Mouse (Mus musculus) inflammation-experienced regulatory T-cells, adult 6 months (primary cell): ENCODE data around the gene Trpv2. TPM values are rescaled to one million over a fixed set of nuclear protein-coding genes. Genes with fewer than 3 reads are reported as not detected.
"Not testable (repeated sequence)": the region's sequence is repeated elsewhere in the genome, so short reads cannot be mapped to it uniquely, and the experiment has no call there.

Source experiments
- ATAC-seq: one replicate; pipeline ENCODE4 v1.8.0; 2017
- polyA plus RNA-seq, 3 experiments: library from polyadenylated mRNA; unstranded; fragments of 100-300 nt; shearing (Covaris generic); gene quantifications; one replicate each; pipeline ENCODE4 v1.2.1; 2017

Gene Trpv2
- polyA plus RNA-seq, 3 experiments from 2014 or later: 73.0 to 108 (median 73.7) TPM

- not testable (repeated sequence) for ATAC-seq
These were observed 75.5 kb downstream of the Trpv2 start for GRCm38 (mm10) chr11:62649803-62650202.

Other genes starting within 250 kb of the Trpv2 start
- gene Pigl, start 116.0 kb upstream of the Trpv2 start, polyA plus RNA-seq: 10 to 100 TPM in 2 of 3 experiments, 1 to 10 TPM in 1; 5.6 to 12.4 (median 11.5) TPM
- gene Ncor1, start 115.9 kb upstream of the Trpv2 start, polyA plus RNA-seq: 100 to 1,000 TPM; 165 to 215 (median 193) TPM
- 1 to 10 TPM in 1 of 3 experiments, under 1 TPM in 1, not detected in 1; 0.40 to 2.0 TPM for gene Cenpv, start 35.2 kb upstream of the Trpv2 start, polyA plus RNA-seq
- gene Ubb, start 23.3 kb upstream of the Trpv2 start, polyA plus RNA-seq: 1,000 to 10,000 TPM; 5,207 to 7,023 (median 5,768) TPM
- gene Lrrc75a, start 74.0 kb downstream of the Trpv2 start, polyA plus RNA-seq: 1 to 10 TPM; 1.8 to 2.6 (median 2.1) TPM
- gene Mmgt2, start 74.2 kb downstream of the Trpv2 start, polyA plus RNA-seq: 10 to 100 TPM; 33.7 to 47.7 (median 38.7) TPM
- 10 to 100 TPM; 17.7 to 24.7 (median 18.9) TPM for gene Zfp287, start 157.4 kb downstream of the Trpv2 start, polyA plus RNA-seq
- not detected for gene Gm10428, start 178.6 kb downstream of the Trpv2 start, polyA plus RNA-seq
- 1 to 10 TPM in 2 of 3 experiments, under 1 TPM in 1; 0.48 to 7.7 (median 6.0) TPM for gene Zfp286, start 215.0 kb downstream of the Trpv2 start, polyA plus RNA-seq
- gene Trim16, start 245.7 kb downstream of the Trpv2 start, polyA plus RNA-seq: 10 to 100 TPM in 1 of 3 experiments, 1 to 10 TPM in 2; 6.4 to 14.6 (median 8.6) TPM